Mouse (Mus musculus): Measurements from ENCODE around the gene Pnpla7. TPM values are rescaled to one million over a fixed set of nuclear protein-coding genes. Genes with fewer than 3 reads are reported as not detected.
A peak's percentile ranks its signal among the peaks of the same experiment; 100 is the strongest.

Pnpla7 gene
- 8.8 TPM for polyA plus RNA-seq (2012; fragmentation: generic; extraction: Trizol)

DNA sequence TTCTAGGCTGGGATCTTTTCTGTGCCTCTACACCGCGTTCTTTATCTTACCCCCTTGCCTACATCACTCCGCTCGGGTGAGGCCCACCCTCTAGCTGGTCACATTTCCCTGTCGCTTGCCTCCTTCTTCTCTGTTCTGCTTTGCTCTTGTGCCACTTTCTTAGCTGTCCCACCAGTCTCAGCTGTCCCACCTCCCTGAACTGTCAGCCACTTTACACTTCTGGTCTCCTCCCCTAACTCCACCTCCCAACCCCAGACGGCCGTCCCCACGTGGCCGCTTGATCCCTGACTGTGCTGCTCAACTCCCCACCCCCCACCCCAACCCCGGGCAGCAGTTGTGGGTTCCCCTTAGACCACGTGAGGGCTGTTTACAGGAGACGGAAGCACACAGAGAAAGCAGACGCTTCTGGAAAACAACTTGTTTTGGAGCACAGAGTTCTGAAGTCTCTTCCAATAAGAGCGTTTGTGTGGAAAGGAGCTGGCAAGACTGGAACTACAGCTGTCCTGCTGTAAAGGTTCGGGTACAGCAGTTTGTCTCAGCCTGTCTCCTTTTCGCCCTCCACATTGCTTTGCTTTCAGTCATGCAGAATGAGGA is at the start of gene Pnpla7:
Pnpla7 (plus strand) TSS at position 330 of the 594 bp plus-strand sequence.
- Histone ChIP-seq H3K79me2 (ENCODE audit: control insufficient read depth, insufficient read depth) (peaks cover 5% of the 10 kb centered on the region), H3K36me3 (ENCODE audit: control insufficient read depth, insufficient read depth) (peaks cover 17% of the 10 kb centered on the region), H3K4me2 (ENCODE audit: low read depth) (peak within 1 kb of the TSS; percentile 100), H3ac (ENCODE audit: control insufficient read depth, insufficient read length) (peak within 1 kb of the TSS; percentile 53), H3K27me3 (ENCODE audit: control insufficient read depth, insufficient read depth, insufficient read length) (no peaks in the 10 kb centered on the region), H3K4me3 (peak within 1 kb of the TSS; percentile 84)
- TF ChIP-seq SRF (IDR thresholded peaks at IDR 0.05; ENCODE audit: control insufficient read depth, insufficient read length, low read depth) (no peak), REST (IDR thresholded peaks at IDR 0.05; ENCODE audit: insufficient read depth, insufficient read length) (no peak), CEBPB (IDR thresholded peaks at IDR 0.05; ENCODE audit: insufficient read depth, poor library complexity, severe bottlenecking) (no peak), POLR2A (IDR thresholded peaks at IDR 0.05; ENCODE audit: insufficient read length, low read depth) (peak; percentile 36), MAX (IDR thresholded peaks at IDR 0.05; ENCODE audit: low read depth) (peak; percentile 63), POLR2AphosphoS2 (IDR thresholded peaks at IDR 0.05; ENCODE audit: insufficient read length, low read depth) (no peak), E2F4 (IDR thresholded peaks at IDR 0.05; ENCODE audit: insufficient read depth) (no peak), TCF12 (IDR thresholded peaks at IDR 0.05; ENCODE audit: insufficient read depth, poor library complexity, severe bottlenecking) (no peak), MYOG (IDR thresholded peaks at IDR 0.05; ENCODE audit: control insufficient read depth in 1 of 3, insufficient read depth in 1 of 3, insufficient read length in 2 of 3, low read depth in 2 of 3) (peak in 1 of 3 experiments; percentile 20), MYOD1 (IDR thresholded peaks at IDR 0.05; ENCODE audit: control insufficient read depth in 1 of 3, insufficient read length in 2 of 3, low read depth in 2 of 3) (no peak), USF1 (IDR thresholded peaks at IDR 0.05; ENCODE audit: low read depth) (peak; percentile 90), TCF3 (IDR thresholded peaks at IDR 0.05; ENCODE audit: insufficient read length, low read depth) (no peak)

DNA sequence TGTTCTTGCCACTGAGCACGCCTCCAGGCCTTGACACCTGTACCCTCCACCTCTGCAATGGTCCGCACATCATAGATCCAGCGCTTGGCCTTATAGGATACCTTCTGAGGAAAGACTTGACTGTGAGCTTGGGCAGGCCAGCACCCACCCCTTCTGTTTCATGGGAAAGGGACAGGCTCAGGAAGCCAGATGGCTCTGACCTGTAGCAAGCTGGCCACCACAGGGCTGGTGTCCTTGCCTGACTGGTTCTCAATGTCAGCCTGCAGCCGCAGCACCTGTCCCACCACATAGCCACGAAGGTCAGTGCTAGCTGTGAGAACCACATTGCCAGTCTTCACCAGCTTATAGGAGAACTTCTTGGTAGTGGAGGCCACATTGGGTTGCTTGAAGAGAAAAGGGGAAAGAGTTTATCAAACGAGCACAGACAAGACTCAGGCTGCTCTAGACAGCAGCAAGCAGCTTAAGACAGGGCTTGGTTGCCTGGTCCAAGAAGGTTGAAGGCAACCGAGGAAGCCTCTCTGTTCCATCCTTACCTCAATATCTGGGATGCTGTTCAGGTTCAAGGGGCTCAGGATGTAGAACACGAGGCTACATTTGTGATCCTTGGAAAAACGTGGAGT is 49.4 kb upstream of the Pnpla7 start:
- TF ChIP-seq CEBPB (IDR thresholded peaks at IDR 0.05; ENCODE audit: insufficient read depth, poor library complexity, severe bottlenecking), result no peak
- no peak overlapping the region for H3K4me3 ChIP-seq
- H3K27me3 ChIP-seq (ENCODE audit: control insufficient read depth, insufficient read depth, insufficient read length), result no peaks in the 10 kb centered on the region
- H3K79me2 ChIP-seq (ENCODE audit: control insufficient read depth, insufficient read depth), result no peaks in the 10 kb centered on the region
- H3K4me2 ChIP-seq (ENCODE audit: low read depth), result no peak overlapping the region
- no peak overlapping the region for H3ac ChIP-seq (ENCODE audit: control insufficient read depth, insufficient read length)
- H3K36me3 ChIP-seq (ENCODE audit: control insufficient read depth, insufficient read depth), result no peaks in the 10 kb centered on the region

DNA sequence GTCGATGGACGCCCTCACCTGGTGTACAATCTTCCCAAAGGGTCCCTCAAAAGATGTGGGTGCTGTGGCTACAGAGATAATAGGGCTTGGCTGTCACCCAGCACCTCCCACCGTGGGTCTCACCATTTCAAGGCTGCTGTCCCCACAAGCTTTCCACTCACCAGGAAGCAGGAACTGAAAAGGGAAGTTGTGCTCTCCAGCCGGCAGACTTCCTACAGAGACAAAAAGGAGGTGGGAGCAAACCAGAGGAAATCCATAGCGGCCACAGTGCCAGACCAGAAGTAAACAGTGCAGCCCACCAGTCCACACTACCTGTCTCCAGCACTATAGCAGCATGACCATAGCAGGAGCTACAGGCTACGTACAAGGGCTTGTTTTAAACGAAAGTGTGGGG is 48.9 kb upstream of the Pnpla7 start:
- Histone ChIP-seq H3K36me3 (ENCODE audit: control insufficient read depth, insufficient read depth) (no peaks in the 10 kb centered on the region), H3K4me2 (ENCODE audit: low read depth) (no peak overlapping the region), H3K79me2 (ENCODE audit: control insufficient read depth, insufficient read depth) (no peaks in the 10 kb centered on the region), H3K4me3 (no peak overlapping the region), H3K27me3 (ENCODE audit: control insufficient read depth, insufficient read depth, insufficient read length) (no peaks in the 10 kb centered on the region), H3ac (ENCODE audit: control insufficient read depth, insufficient read length) (no peak overlapping the region)
- TF ChIP-seq REST (IDR thresholded peaks at IDR 0.05; ENCODE audit: insufficient read depth, insufficient read length) (no peak), TCF12 (IDR thresholded peaks at IDR 0.05; ENCODE audit: insufficient read depth, poor library complexity, severe bottlenecking) (no peak), USF1 (IDR thresholded peaks at IDR 0.05; ENCODE audit: low read depth) (no peak), SRF (IDR thresholded peaks at IDR 0.05; ENCODE audit: control insufficient read depth, insufficient read length, low read depth) (no peak), POLR2A (IDR thresholded peaks at IDR 0.05; ENCODE audit: insufficient read length, low read depth) (no peak), MAX (IDR thresholded peaks at IDR 0.05; ENCODE audit: low read depth) (no peak), TCF3 (IDR thresholded peaks at IDR 0.05; ENCODE audit: insufficient read length, low read depth) (no peak), POLR2AphosphoS2 (IDR thresholded peaks at IDR 0.05; ENCODE audit: insufficient read length, low read depth) (no peak), E2F4 (IDR thresholded peaks at IDR 0.05; ENCODE audit: insufficient read depth) (no peak), CEBPB (IDR thresholded peaks at IDR 0.05; ENCODE audit: insufficient read depth, poor library complexity, severe bottlenecking) (no peak), MYOD1 (IDR thresholded peaks at IDR 0.05; ENCODE audit: control insufficient read depth in 1 of 3, insufficient read length in 2 of 3, low read depth in 2 of 3) (no peak), MYOG (IDR thresholded peaks at IDR 0.05; ENCODE audit: control insufficient read depth in 1 of 3, insufficient read depth in 1 of 3, insufficient read length in 2 of 3, low read depth in 2 of 3) (no peak)

DNA sequence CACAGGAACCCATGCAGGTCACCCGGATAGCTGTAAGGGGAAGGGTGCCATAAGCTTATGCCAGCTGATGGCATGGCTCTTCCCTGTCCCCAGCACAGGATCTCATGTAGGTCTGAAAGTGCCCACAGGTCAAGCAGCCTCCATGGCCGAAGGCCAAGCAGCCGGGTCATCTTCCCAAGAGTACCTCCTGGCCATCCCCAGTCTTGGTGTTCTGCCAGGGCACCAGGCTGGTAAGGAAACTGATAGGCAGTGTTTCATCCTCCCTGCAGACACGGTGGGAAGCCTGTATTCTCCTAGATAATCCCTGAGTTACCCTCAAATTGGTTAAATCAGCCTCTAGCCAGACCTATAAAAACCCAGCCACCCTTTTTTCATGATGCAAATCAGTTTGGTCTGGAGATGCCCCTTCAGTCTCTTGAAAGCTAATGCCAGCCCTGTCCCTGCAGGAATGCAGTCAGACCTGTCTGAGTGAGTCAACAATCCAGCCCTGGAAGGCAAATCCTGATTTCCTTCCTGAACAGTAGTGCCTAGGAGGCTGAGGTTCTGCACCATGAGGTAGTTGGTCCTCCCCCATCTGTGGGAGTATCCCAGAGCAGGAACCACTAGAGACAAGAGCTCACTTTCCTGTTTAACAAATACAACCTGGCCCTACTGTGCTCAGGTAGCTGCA is 47.9 kb upstream of the Pnpla7 start:
- Histone ChIP-seq H3K4me2 (ENCODE audit: low read depth) (no peak overlapping the region), H3K79me2 (ENCODE audit: control insufficient read depth, insufficient read depth) (no peaks in the 10 kb centered on the region), H3K4me3 (no peak overlapping the region), H3K36me3 (ENCODE audit: control insufficient read depth, insufficient read depth) (no peaks in the 10 kb centered on the region), H3K27me3 (ENCODE audit: control insufficient read depth, insufficient read depth, insufficient read length) (no peaks in the 10 kb centered on the region), H3ac (ENCODE audit: control insufficient read depth, insufficient read length) (no peak overlapping the region)
- no peak for TF ChIP-seq E2F4 (IDR thresholded peaks at IDR 0.05; ENCODE audit: insufficient read depth)
- TF ChIP-seq REST (IDR thresholded peaks at IDR 0.05; ENCODE audit: insufficient read depth, insufficient read length), result no peak
- TF ChIP-seq MYOD1 (IDR thresholded peaks at IDR 0.05; ENCODE audit: control insufficient read depth in 1 of 3, insufficient read length in 2 of 3, low read depth in 2 of 3), result no peak
- no peak for TF ChIP-seq CEBPB (IDR thresholded peaks at IDR 0.05; ENCODE audit: insufficient read depth, poor library complexity, severe bottlenecking)
- TF ChIP-seq POLR2A (IDR thresholded peaks at IDR 0.05; ENCODE audit: insufficient read length, low read depth), result no peak
- TF ChIP-seq POLR2AphosphoS2 (IDR thresholded peaks at IDR 0.05; ENCODE audit: insufficient read length, low read depth), result no peak
- no peak for TF ChIP-seq MYOG (IDR thresholded peaks at IDR 0.05; ENCODE audit: control insufficient read depth in 1 of 3, insufficient read depth in 1 of 3, insufficient read length in 2 of 3, low read depth in 2 of 3)
- TF ChIP-seq TCF3 (IDR thresholded peaks at IDR 0.05; ENCODE audit: insufficient read length, low read depth), result no peak
- no peak for TF ChIP-seq MAX (IDR thresholded peaks at IDR 0.05; ENCODE audit: low read depth)
- no peak for TF ChIP-seq USF1 (IDR thresholded peaks at IDR 0.05; ENCODE audit: low read depth)
- TF ChIP-seq TCF12 (IDR thresholded peaks at IDR 0.05; ENCODE audit: insufficient read depth, poor library complexity, severe bottlenecking), result no peak
- TF ChIP-seq SRF (IDR thresholded peaks at IDR 0.05; ENCODE audit: control insufficient read depth, insufficient read length, low read depth), result no peak

Data from myocyte (in vitro differentiated cells).